In the genomic region with DNA sequence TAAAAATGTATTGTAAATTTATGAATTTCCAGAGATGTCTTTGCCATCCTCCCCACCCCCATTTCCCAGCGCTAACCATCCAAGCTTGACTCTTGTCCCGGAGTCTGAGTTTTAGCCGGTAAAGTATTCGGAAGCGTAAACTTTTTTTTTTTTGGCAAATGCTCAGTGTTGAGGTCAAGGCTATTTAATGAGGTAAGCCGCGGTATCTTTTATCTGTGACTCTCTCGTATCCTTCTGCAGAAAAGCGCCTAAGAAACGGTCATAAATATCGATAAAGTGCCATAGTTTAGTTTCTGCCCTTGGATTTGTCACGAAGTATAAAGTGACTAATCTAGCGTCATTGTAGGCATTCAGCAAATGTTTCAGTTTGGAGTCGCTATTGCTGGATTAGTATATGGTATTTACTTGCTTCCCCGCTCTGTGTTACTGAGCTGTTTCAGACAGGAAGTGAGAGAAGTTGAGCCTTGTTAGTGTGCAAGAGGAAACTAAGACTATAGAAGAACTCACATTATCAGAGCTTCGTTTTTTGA, we compare ENCODE assay signal across 8 mouse cellular contexts. TPM values are rescaled to one million over a fixed set of nuclear protein-coding genes. Genes with fewer than 3 reads are reported as not detected.
DNase-seq lines count a peak whose midpoint lies in the region; ATAC-seq and TF ChIP-seq lines count a peak whose summit lies in the region.

No protein-coding gene starts in this region.

- no peak for TF ChIP-seq EP300 in ES-Bruce4 (IDR thresholded peaks at IDR 0.05; ENCODE audit: insufficient read depth, low read depth, low read length)

- peaks cover 2% of the 10 kb centered on the region for H3K4me1 ChIP-seq in ES-Bruce4 (ENCODE audit: control insufficient read depth, insufficient read depth, low read length)
- peaks cover 47% of the 10 kb centered on the region for H3K4me1 ChIP-seq in embryonic facial prominence, embryonic 13.5 days
- H3K4me1 ChIP-seq in intestine, postnatal 0 days (replicated peaks; ENCODE audit: control insufficient read depth, insufficient read depth, low read length): peaks cover 8% of the 10 kb centered on the region

- H3K36me3 ChIP-seq in ES-Bruce4 (ENCODE audit: control insufficient read depth, insufficient read depth, low read length, poor library complexity, severe bottlenecking): no peaks in the 10 kb centered on the region
- H3K36me3 ChIP-seq in embryonic facial prominence, embryonic 13.5 days: no peaks in the 10 kb centered on the region
- no peaks in the 10 kb centered on the region for H3K36me3 ChIP-seq in intestine, postnatal 0 days (ENCODE audit: control insufficient read depth, insufficient read depth)

- peak; percentile 27 for DNase-seq in kidney, adult 9 months
- no peak for DNase-seq in kidney, postnatal 10 days
- DNase-seq in natural killer cell, adult 2 months (ENCODE audit: low spot score in 2 of 2): peak; percentile 43
- DNase-seq in left cerebral cortex, postnatal 4 days: no peak
- DNase-seq in cerebellum, adult 8-10 months: no peak

- WGBS in embryonic facial prominence, embryonic 13.5 days: under 1% methylated on average over 16 of the region's 16 CpGs
- WGBS in intestine, postnatal 0 days: under 1% methylated on average over 16 of the region's 16 CpGs

- no peak for ATAC-seq in embryonic facial prominence, embryonic 13.5 days (ENCODE audit: insufficient number of reproducible peaks, insufficient read depth, low FRiP score, low TSS enrichment, low read depth)
- no peak for ATAC-seq in intestine, postnatal 0 days

- peak overlapping the region; percentile 96 for H3K9ac ChIP-seq in ES-Bruce4 (ENCODE audit: low read depth, poor library complexity, severe bottlenecking)
- peak overlapping the region; percentile 93 for H3K9ac ChIP-seq in embryonic facial prominence, embryonic 13.5 days
- H3K9ac ChIP-seq in intestine, postnatal 0 days (ENCODE audit: low read depth, low read length): peak overlapping the region; percentile 98

- no peaks in the 10 kb centered on the region for H3K27me3 ChIP-seq in ES-Bruce4 (ENCODE audit: control insufficient read depth, insufficient read depth, low read length, poor library complexity, severe bottlenecking)
- no peaks in the 10 kb centered on the region for H3K27me3 ChIP-seq in embryonic facial prominence, embryonic 13.5 days
- no peaks in the 10 kb centered on the region for H3K27me3 ChIP-seq in intestine, postnatal 0 days (replicated peaks; ENCODE audit: control insufficient read depth, insufficient read depth, low read length)

- peak overlapping the region; percentile 80 for H3K27ac ChIP-seq in ES-Bruce4 (ENCODE audit: insufficient read depth, low read length)
- peak overlapping the region; percentile 91 for H3K27ac ChIP-seq in embryonic facial prominence, embryonic 13.5 days
- H3K27ac ChIP-seq in intestine, postnatal 0 days (ENCODE audit: low read depth, low read length): peak overlapping the region; percentile 99

- no peak for TF ChIP-seq POLR2A in ES-Bruce4 (IDR thresholded peaks at IDR 0.05; ENCODE audit: insufficient read depth, low read length)

- peak overlapping the region; percentile 66 for H3K4me2 ChIP-seq in embryonic facial prominence, embryonic 13.5 days
- peak overlapping the region; percentile 72 for H3K4me2 ChIP-seq in intestine, postnatal 0 days (replicated peaks; ENCODE audit: low read depth)

- TF ChIP-seq CTCF in ES-Bruce4 (IDR thresholded peaks at IDR 0.05; ENCODE audit: low read depth, low read length): no peak
- TF ChIP-seq CTCF in intestine, postnatal 0 days (IDR thresholded peaks at IDR 0.05; ENCODE audit: low read depth): no peak

- peak overlapping the region; percentile 94 for H3K4me3 ChIP-seq in ES-Bruce4 (ENCODE audit: low read depth, low read length)
- H3K4me3 ChIP-seq in embryonic facial prominence, embryonic 13.5 days: peak overlapping the region; percentile 89
- peak overlapping the region; percentile 88 for H3K4me3 ChIP-seq in intestine, postnatal 0 days (ENCODE audit: low read depth, low read length)

- intact Hi-C loops in left cerebral cortex, postnatal 4 days (cut with DNase I): no loop called here

- H3K9me3 ChIP-seq in ES-Bruce4 (replicated peaks; ENCODE audit: control insufficient read depth, insufficient read depth, low read length, poor library complexity, severe bottlenecking): no peaks in the 10 kb centered on the region
- no peaks in the 10 kb centered on the region for H3K9me3 ChIP-seq in embryonic facial prominence, embryonic 13.5 days
- H3K9me3 ChIP-seq in intestine, postnatal 0 days (ENCODE audit: control insufficient read depth): no peaks in the 10 kb centered on the region

RNA-seq across cellular contexts. Expression of a gene that starts 10.1 kb away (rescaled TPM):
- 407 and 414 TPM in 2 replicates for polyA plus RNA-seq in ES-Bruce4 (2011; ENCODE audit: insufficient read depth, insufficient read length, low read depth, missing spikeins)
- polyA plus RNA-seq in embryonic facial prominence, embryonic 13.5 days (2015; fragmentation: Nextera tagmentation; extraction: Ambion mirVana): 318 and 325 TPM in 2 replicates
- 321 and 331 TPM in 2 replicates for polyA plus RNA-seq in intestine, postnatal 0 days (2015; fragmentation: Nextera tagmentation; extraction: Ambion mirVana)
- 100 to 1,000 TPM; 133 to 141 TPM for total RNA-seq in left cerebral cortex, postnatal 4 days (2021)

Comparison
In these comparisons a context has a peak if more than half of its experiments do, and no peak if none do; other contexts are left out.
1. DNase-seq: peak in kidney, adult 9 months (single experiment) and natural killer cell, adult 2 months (2 of 2); none in kidney, postnatal 10 days (single experiment), left cerebral cortex, postnatal 4 days (single experiment) and cerebellum, adult 8-10 months (single experiment).
2. Peak in every context shown above with its lines, with median percentiles within 50 percentile points of each other: H3K27ac ChIP-seq, H3K4me3 ChIP-seq and H3K9ac ChIP-seq.